Mouse (Mus musculus) ES-CJ7 (cell line): ENCODE data around the gene Ripk3.

ENCODE experiments used
- DNase-seq: peaks from one replicate; pipeline ENCODE4 v3.0.0; 2011; ENCODE audit warnings: low read depth, low spot score

Ripk3 gene

DNA sequence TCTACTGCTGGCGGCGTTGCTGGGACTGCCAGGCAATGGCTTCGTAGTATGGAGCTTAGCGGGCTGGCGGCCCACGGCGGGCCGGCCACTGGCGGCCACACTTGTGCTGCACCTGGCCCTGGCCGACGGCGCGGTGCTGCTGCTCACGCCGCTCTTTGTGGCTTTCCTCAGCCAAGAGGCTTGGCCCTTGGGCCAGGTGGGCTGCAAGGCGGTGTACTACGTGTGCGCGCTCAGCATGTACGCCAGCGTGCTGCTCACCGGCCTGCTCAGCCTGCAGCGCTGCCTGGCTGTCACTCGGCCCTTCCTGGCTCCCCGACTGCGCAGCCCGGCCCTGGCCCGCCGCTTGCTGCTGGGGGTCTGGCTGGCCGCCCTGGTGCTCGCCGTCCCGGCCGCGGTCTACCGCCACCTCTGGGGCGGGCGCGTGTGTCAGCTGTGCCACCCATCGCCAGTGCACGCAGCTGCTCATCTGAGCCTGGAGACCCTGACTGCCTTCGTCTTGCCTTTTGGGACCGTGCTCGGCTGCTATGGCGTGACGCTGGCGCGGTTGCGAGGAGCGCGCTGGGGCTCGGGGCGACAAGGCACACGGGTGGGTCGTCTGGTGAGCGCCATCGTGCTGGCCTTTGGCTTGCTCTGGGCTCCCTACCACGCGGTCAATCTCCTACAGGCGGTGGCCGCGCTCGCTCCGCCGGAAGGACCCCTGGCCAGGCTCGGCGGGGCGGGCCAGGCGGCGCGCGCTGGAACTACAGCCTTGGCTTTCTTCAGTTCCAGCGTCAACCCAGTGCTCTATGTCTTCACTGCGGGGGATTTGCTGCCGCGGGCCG is 26.5 kb downstream of the Ripk3 start:
- DNase-seq: peak; percentile 52

DNA sequence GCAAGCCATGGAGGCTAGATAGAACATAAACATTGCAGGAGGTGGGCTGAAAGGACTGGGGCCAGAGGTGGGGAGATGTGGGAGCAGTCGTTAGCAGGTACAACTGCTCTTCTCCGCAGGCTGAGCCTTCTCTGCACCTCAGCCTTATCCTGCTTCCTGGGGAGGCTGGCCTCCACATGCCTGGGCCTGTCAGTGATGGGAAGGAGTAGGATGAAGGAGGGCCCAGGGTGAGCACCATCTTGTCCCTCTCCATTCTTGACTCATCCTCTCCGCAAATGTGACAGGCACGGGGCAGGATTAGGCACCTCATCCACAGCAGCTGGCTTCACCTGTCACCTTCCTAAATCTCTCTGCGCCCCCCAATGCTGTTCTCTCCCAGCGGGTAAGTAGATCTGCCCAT is 27.5 kb downstream of the Ripk3 start, which contains the start of gene Ltb4r2:
TSS of gene Ltb4r2 (plus strand) at position 266 of the 400 bp plus-strand sequence.
- no peak for DNase-seq

DNA sequence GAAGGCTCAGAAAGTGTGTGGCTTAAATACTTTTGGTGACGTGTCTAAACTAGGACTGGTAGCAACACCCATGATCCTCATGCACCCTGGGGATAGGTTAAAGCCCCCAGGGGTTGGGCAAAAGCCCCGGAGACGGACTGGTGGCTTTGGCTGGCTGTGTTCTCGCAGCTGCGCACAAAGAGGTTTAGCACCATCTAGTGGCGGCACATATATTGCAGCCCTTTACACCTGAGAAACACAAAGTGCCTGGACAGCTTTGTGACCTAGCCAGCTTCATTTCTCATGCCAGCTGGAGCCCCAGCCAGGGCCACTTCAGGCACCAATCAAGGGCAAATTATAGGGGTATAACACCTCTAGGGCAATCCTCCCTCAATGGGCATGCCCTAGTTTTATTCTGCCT is 28.5 kb downstream of the Ripk3 start:
- DNase-seq: peak; percentile 87

DNA sequence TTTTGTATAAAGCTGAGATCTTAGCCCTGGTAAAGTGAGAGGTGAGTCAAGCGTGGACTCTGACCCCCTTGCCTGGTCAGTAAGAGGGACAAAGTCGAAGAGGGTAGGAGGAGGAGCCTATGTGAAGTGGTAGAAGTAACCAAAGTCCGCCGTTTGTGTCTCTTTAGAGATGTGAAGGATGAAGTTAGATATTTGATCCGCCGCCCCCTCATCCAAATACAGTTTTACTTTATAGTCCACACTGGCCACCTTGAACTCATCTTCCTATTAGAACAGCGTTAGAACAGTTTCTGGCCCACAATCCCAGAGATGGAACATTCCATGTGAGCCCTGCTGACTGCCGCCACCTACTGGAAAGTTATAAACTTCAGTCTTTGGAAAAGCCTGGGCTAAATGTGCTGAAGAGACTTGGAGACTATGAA is 30.3 kb downstream of the Ripk3 start, which contains the start of gene Cideb:
TSS of gene Cideb (minus strand) at position 96 of the 422 bp plus-strand sequence.
- DNase-seq: peak; percentile 73

DNA sequence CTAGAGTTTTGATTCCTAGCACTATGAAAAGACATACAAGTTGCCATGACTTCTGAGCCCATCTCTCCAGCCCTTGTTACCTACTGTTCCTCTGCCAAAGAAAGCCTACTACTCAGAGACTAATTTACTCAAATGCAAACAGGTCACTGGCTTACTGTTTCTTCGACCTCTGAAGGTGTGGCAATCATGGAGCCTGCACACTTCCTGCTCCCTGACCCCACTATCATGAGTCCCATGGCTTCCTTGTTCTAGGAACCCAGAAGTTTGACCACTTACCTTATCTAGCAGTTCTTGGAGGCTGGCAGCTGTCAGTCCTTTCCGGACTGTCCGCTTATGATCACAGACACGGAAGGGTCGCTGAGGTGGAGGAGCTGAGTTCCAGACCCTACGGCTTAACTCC is 31.1 kb downstream of the Ripk3 start:
- DNase-seq: no peak

DNA sequence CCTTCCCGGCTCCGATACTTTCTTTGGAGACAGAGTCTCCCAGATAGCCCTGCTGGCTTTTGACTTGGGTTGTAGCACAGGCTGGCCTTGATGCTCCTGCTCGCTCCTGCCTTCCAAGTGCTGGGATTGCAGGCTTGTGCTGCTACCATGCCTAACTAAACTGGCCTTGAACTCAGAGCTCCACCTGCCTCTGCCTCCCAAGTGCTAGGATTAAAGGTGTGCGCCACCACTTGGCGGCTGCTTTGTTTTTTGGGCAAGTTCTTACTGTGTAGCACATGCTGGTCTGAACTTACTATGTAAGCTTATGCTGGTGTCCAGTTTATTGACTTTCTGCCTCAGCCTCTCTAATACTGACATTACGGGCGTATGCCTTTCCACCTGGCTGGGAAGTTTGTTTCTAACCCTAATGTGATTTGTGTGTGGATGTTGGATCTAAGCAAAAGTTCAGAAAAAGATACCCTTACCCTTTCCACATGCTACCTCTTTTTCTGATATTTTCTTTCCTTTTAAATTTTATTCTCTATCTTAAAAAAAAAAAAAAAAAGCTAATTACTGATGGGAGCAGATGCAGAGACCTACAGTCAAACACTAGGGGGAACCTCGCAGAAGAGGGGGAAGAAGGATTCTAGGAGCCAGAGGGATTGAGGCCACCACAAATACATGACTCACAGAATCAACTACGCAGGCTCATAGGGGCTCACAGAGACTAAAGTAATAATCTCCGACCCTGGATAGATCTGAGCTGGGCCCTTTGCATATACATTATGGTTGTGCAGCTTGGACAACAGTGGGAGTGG is 41.4 kb downstream of the Ripk3 start:
- peak; percentile 56 for DNase-seq

DNA sequence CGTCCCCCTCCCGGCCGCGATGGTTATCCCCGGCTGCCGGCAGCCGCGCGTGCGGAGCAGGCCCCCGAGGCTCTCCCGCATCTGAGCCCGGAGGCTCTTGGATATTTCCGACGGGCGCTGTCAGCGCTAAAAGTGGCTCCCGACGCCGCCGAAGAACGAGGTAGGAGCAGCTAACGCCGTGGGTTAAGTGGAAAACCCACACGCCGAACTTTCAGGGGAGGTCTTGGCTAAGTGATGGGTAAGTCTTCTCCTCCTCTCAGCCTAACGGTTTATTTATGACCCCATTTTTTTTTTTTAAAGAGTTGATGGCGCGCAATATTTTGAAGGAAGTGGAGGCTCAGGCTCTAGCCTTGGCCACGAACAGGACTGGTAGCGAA is 42.8 kb downstream of the Ripk3 start:
- DNase-seq: no peak

DNA sequence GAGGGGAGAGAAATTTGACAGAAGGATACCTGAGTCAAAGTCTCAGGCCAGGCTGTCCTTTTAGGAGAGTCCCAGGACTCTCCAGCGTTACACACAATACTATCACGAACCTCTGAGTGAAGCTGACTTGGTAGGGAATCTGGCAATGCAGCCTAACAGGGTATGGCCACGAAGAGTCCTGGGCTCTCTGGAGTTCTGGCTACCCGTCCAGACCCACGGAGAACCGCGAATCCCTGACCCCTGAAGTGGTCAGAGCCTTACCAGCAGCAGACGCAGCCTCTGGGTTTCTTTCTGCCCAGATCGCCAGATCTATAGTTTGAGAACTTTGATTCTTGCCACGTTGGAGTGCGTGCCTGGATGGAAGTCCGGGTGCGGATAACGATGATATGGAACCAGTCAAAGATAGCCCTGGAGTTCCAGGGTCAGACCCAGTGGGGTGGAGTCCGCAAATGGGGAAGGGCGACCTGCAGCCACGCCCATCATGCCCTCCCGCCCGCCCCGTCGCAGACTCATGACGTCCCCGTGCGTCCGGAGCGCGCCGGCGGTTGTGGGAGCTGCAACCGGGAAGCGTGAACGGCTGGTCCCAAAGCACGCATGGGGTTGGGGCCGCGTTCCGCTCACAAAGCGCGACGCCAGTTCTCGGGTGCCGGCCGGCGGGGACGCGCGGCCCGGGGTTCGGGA is 43.3 kb downstream of the Ripk3 start, which contains the start of the genes Dhrs1 and Nop9:
TSS of gene Dhrs1 (minus strand) at position 511 of the 681 bp plus-strand sequence.
TSS of gene Nop9 (plus strand) at position 514 of the 681 bp plus-strand sequence.
- DNase-seq: peak; percentile 90

DNA sequence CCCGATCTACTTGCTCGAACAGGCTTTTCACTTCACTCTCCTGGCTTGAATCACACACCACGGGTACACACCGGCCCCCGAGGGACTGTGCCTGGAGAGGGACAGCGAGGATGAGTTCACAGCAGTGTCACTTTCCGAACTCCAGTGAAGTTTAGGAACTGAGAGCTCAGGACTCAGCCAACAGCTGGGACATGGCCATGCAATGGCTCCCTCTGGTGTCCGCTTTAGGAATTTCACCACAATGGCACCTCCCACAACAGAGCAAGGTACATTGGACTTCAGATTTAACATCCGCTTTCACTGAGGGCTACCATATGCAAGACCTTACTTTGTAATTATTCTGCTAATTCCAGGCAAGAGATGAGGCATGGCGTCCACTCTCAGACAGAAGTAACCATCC is 45.0 kb downstream of the Ripk3 start:
- DNase-seq: peak; percentile 83

DNA sequence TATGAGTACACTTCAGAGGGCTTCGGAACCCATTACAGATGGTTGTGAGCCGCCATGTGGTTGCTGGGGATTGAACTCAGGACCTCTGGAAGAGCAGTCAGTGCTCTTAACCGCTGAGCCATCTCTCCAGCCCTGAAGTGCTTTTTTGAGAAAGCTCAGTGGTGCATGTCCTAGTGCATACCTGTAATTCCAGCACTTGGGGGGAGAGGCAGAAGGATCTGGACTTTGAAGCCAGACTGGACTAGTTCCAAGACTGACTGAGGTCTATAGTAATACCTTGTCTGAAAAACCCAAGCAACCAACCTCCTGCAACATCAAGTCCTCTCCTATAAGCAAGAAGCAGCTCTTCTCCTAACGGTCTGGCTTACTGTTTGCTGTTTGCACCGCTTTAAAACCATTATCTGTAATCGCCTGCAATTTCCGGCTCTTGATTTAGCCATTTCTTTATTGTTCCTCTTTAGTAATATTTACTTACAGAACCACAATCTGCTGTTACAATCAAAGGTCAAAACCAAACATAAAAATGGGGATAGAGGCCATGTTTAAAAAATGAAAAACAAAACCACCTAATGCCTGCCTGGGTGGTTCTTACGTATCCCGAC is 51.5 kb downstream of the Ripk3 start:
- no peak for DNase-seq

DNA sequence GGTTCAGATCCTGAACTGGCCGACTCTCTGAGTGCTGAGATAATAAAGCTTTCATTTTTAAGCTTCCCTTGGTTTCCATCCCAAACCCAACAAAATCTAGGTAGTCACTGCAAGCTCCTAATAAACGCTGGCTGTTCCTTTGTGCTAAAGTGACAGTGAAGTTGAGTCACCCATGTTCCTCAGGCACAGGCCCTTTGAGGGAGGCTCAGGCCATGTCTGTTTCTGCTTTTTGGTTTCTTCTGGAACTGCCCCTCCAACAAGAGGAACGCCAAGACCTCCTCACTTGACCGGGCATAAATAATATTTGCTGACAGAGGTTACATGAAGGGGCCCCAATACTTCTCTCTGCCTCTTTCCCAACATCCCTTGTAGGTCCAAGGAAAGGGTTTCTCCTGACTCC is 52.9 kb downstream of the Ripk3 start:
- DNase-seq: no peak

DNA sequence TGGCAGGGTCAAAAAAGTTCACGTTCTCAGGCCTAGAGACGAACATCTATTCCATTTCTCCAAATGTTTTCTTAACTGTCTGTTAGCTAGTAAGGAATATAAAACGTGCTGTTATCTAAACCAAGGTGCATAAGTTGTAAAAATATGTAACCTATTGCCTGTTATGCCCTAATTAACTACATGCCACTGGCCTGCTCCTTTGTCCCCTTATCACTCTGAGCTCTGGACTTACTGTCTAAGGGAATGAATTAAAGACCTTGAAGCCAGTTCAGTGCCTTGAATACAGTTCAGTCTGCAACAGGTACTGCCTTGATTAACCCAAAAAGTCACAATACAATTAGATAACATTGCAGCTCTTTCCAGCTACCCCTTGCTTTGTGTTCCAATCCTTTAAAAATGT is 53.3 kb downstream of the Ripk3 start:
- DNase-seq: no peak
